Mouse (Mus musculus) brain, adult 10 weeks (tissue): ENCODE measurements around the gene Samt1. TPM values are rescaled to one million over a fixed set of nuclear protein-coding genes. Genes with fewer than 3 reads are reported as not detected.

Experiments used
- polyA plus RNA-seq: library from polyadenylated mRNA; stranded (reverse); fragments of 350-450 nt; fragmentation: Illumina TruSeq; extraction: RNeasy Lipid Tissue Mini Kit (QIAGEN cat#74804); gene quantifications from one replicate; pipeline ENCODE4 v1.2.3, GENCODE M21; 2015; ENCODE audit warnings: low read depth, low replicate concordance

Gene Samt1
- not detected for polyA plus RNA-seq

DNA sequence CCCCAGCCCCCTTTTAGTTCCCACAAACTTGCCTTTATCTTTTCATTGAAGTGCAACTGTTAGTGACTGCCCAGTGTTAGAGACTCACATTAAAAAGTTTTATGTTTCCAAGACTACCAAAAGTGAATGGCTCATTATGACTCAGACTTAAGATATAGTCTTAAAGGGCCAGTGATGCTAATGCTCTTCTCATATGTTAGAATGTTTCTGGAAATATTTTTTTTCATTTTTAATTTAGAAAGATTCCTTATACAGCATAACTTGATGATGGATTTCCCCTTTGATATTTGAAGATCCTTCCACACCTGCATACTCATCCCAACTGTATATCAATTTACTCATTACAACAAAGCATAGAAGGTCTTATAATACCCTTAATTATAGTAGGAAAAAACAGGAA is at the start of gene Samt1:
Gene Samt1, minus strand, starts transcription at position 101 of the 400 bp plus-strand sequence.

DNA sequence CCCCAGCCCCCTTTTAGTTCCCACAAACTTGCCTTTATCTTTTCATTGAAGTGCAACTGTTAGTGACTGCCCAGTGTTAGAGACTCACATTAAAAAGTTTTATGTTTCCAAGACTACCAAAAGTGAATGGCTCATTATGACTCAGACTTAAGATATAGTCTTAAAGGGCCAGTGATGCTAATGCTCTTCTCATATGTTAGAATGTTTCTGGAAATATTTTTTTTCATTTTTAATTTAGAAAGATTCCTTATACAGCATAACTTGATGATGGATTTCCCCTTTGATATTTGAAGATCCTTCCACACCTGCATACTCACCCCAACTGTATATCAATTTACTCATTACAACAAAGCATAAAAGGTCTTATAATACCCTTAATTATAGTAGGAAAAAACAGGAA is 42.5 kb upstream of the Samt1 start, which contains the start of gene Gm10057:
Gene Gm10057, minus strand, starts transcription at position 101 of the 400 bp plus-strand sequence.

DNA sequence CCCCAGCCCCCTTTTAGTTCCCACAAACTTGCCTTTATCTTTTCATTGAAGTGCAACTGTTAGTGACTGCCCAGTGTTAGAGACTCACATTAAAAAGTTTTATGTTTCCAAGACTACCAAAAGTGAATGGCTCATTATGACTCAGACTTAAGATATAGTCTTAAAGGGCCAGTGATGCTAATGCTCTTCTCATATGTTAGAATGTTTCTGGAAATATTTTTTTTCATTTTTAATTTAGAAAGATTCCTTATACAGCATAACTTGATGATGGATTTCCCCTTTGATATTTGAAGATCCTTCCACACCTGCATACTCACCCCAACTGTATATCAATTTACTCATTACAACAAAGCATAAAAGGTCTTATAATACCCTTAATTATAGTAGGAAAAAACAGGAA is 21.3 kb upstream of the Samt1 start, which contains the start of gene 4921511M17Rik:
Gene 4921511M17Rik, minus strand, starts transcription at position 101 of the 400 bp plus-strand sequence.

Other genes starting within 250 kb of the Samt1 start
- gene Spin2c, start 180.4 kb downstream of the Samt1 start, polyA plus RNA-seq: 12.1 TPM
- not detected for gene 4921511M17Rik, start 21.2 kb upstream of the Samt1 start, polyA plus RNA-seq
- gene Gm10057, start 42.4 kb upstream of the Samt1 start, polyA plus RNA-seq: not detected
- gene Gm15140, start 108.0 kb upstream of the Samt1 start, polyA plus RNA-seq: not detected